Mouse (Mus musculus) midbrain, postnatal 0 days (tissue): Measurements from ENCODE around the gene Drosha. TPM values are rescaled to one million over a fixed set of nuclear protein-coding genes. Genes with fewer than 3 reads are reported as not detected.

Source experiments
- ATAC-seq: fragments of 200-750 bp; cut with Nextera tagmentation; 2 replicates; pipeline ENCODE4 v1.8.0; 2017; ENCODE audit warnings: moderate number of reproducible peaks, mild to moderate bottlenecking, moderate TSS enrichment, moderate library complexity; ENCODE audit not compliant: low FRiP score
- DNase-seq: peaks from one replicate; pipeline ENCODE4 v3.0.0-alpha.2; 2015; ENCODE audit warnings: low spot score
- H3K27ac ChIP-seq: fragments of 300-500 bp; sonication (generic); 2 replicates; pipeline ENCODE4 v1.5.1; 2014; ENCODE audit warnings: low read depth, mild to moderate bottlenecking, low read length, mixed read lengths
- H3K27me3 ChIP-seq: fragments of 300-500 bp; sonication (generic); 2 replicates; pipeline ENCODE4 v1.6.1; 2014; ENCODE audit warnings: low read length, control low read depth, mixed read lengths; ENCODE audit not compliant: insufficient read depth
- H3K36me3 ChIP-seq: fragments of 300-500 bp; sonication (generic); 2 replicates; pipeline ENCODE4 v1.6.1; 2014; ENCODE audit warnings: low read length, control low read depth, mixed read lengths; ENCODE audit not compliant: insufficient read depth
- H3K4me1 ChIP-seq: fragments of 300-500 bp; sonication (generic); 2 replicates; pipeline ENCODE4 v1.6.1; 2014; ENCODE audit warnings: mild to moderate bottlenecking, control low read depth, antibody characterized with exemption, low read length, mixed read lengths; ENCODE audit not compliant: insufficient read depth
- H3K4me2 ChIP-seq: fragments of 300-500 bp; sonication (generic); 2 replicates; pipeline ENCODE4 v1.6.1; 2014; ENCODE audit warnings: low read depth, mild to moderate bottlenecking, low read length, mixed read lengths; ENCODE audit not compliant: poor library complexity, severe bottlenecking
- H3K4me3 ChIP-seq: fragments of 300-500 bp; sonication (generic); 2 replicates; pipeline ENCODE4 v1.5.1; 2014; ENCODE audit warnings: low read depth, mild to moderate bottlenecking, low read length, moderate library complexity
- H3K9ac ChIP-seq: fragments of 300-500 bp; sonication (generic); replicated peaks from 2 replicates; pipeline ENCODE4 v1.6.1; 2014; ENCODE audit warnings: mild to moderate bottlenecking, low read length, moderate library complexity, mixed read lengths; ENCODE audit not compliant: poor library complexity, severe bottlenecking
- H3K9me3 ChIP-seq: fragments of 300-500 bp; sonication (generic); 2 replicates; pipeline ENCODE4 v1.6.1; 2016; ENCODE audit warnings: low read length, control low read depth
- CTCF ChIP-seq: IDR thresholded peaks from 2 replicates; pipeline ENCODE4 v1.5.1; 2016; ENCODE audit warnings: antibody characterized with exemption, mild to moderate bottlenecking
- WGBS: fragments of 180-500 bp; shearing (Covaris S2); extraction: QIAGEN DNeasy Blood & Tissue Kit; methylation state at CpG from one replicate; pipeline ENCODE4 v1.1.7; 2014; 5-methylcytosine and 5-hydroxymethylcytosine counted together
- polyA plus RNA-seq: library from polyadenylated mRNA; unstranded; fragments of >200 nt; fragmentation: Nextera tagmentation; extraction: Ambion mirVana; gene quantifications from 2 replicates; pipeline ENCODE4 v1.2.1, GENCODE M21; 2015
- total RNA-seq: library from RNA; depleted of rRNA; stranded (reverse); fragments of >200 nt; gene quantifications from 2 replicates; pipeline ENCODE4 v1.2.3, GENCODE M21; 2014

Gene Drosha
- total and polyA plus RNA-seq, 2 experiments from 2014 or later, result 41.5 to 44.8 TPM

- ATAC-seq, result peak; percentile 64
- no peaks in the 10 kb centered on the region for H3K9me3 ChIP-seq
- peaks cover 11% of the 10 kb centered on the region for H3K4me1 ChIP-seq
- peak overlapping the region; percentile 66 for H3K4me2 ChIP-seq
- 0 out of 2 replicates have a peak, but pooled peaks have one; percentile 21 for TF ChIP-seq CTCF
- WGBS, result under 1% methylated on average over 31 of the region's 31 CpGs
- peak; percentile 22 for DNase-seq
- peak overlapping the region; percentile 90 for H3K27ac ChIP-seq
- peaks cover 18% of the 10 kb centered on the region for H3K36me3 ChIP-seq
- H3K4me3 ChIP-seq, result peak overlapping the region; percentile 91
- H3K9ac ChIP-seq, result peak overlapping the region; percentile 91
- H3K27me3 ChIP-seq, result no peaks in the 10 kb centered on the region
Observed at GRCm38 (mm10) chr15:12824965-12825364, 350 bp downstream of the Drosha start.

- 54% methylated on average over 12 of the region's 12 CpGs for WGBS
- Histone ChIP-seq H3K36me3 (peaks cover 18% of the 10 kb centered on the region), H3K4me1 (peaks cover 11% of the 10 kb centered on the region), H3K27ac (no peak overlapping the region), H3K9ac (peak overlapping the region; percentile 91), H3K27me3 (no peaks in the 10 kb centered on the region), H3K4me2 (peak overlapping the region; percentile 66), H3K4me3 (peak overlapping the region; percentile 91), H3K9me3 (no peaks in the 10 kb centered on the region)
- ATAC-seq (no peak), DNase-seq (no peak)
- no peak for TF ChIP-seq CTCF
Observed at GRCm38 (mm10) chr15:12825408-12825807, 793 bp downstream of the Drosha start.

GRCm38 (mm10) chr15:12829878-12830277, 5.3 kb downstream of the Drosha start:
- WGBS, result 96% methylated on average over 3 of the region's 3 CpGs
- H3K4me3 ChIP-seq, result no peak overlapping the region

DNA sequence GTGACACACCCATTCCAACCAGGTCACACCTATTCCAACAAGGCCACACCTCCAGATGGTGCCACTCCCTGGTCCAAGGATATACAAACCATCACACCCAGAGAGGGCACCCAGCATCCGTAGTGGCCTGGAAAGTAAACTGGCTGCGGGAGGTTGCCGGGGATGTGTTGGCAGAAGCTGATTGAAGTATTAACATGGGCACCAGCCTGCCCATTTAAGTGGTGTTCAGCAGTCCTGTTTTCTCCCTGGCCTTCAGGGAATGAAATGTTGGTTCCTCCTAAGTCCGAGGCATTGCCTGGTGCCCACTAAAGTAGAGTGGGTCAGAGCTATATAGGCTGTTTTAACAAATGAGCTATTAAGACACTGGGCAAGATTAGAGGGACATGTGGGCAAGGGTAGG, 8.0 kb downstream of the Drosha start:
- H3K4me3 ChIP-seq, result no peak overlapping the region

More at GRCm38 (mm10) chr15:12829878-12830277, 5.3 kb downstream of the Drosha start:
- no peak for DNase-seq
- Histone ChIP-seq H3K27ac (no peak overlapping the region), H3K27me3 (no peaks in the 10 kb centered on the region), H3K4me1 (peaks cover 8% of the 10 kb centered on the region), H3K9ac (no peak overlapping the region), H3K9me3 (no peaks in the 10 kb centered on the region), H3K4me2 (no peak overlapping the region), H3K36me3 (peaks cover 36% of the 10 kb centered on the region)
- TF ChIP-seq CTCF, result no peak
- ATAC-seq, result no peak

DNA sequence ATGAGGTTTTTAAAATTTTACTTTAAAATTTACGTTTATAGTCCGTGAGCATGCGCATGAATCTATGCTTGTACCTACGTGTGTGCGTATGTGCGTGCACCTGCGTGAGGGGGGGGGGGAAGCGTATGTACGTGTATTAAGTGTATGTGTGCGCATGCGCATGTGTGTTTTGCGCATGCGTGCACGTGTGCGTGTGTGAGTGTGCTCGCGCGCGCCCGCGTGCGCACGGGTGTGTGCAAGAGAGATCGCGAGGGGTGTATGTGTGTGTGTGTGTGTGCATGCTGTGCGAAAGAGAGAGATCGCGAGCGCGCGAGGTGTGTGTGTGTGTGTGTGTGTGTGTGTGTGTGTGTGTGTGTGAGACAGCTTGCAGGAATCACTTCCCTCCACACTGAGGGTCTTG, 8.8 kb downstream of the Drosha start:
- no peak for DNase-seq
- H3K4me2 ChIP-seq, result no peak overlapping the region
- no peak for TF ChIP-seq CTCF
- no peaks in the 10 kb centered on the region for H3K9me3 ChIP-seq
- H3K9ac ChIP-seq, result no peak overlapping the region
- H3K4me3 ChIP-seq, result no peak overlapping the region
- ATAC-seq, result no peak; the same call in 1 of the 2 replicates
- H3K36me3 ChIP-seq, result peaks cover 58% of the 10 kb centered on the region
- H3K27me3 ChIP-seq, result no peaks in the 10 kb centered on the region
- 98% methylated on average over 31 of the region's 31 CpGs for WGBS
- no peaks in the 10 kb centered on the region for H3K4me1 ChIP-seq
- H3K27ac ChIP-seq, result no peak overlapping the region

More for the DNA sequence above, 8.0 kb downstream of the Drosha start:
- Histone ChIP-seq H3K4me2 (no peak overlapping the region), H3K9ac (no peak overlapping the region), H3K27me3 (no peaks in the 10 kb centered on the region), H3K36me3 (peaks cover 53% of the 10 kb centered on the region), H3K27ac (no peak overlapping the region), H3K4me1 (no peaks in the 10 kb centered on the region), H3K9me3 (no peaks in the 10 kb centered on the region)
- TF ChIP-seq CTCF, result no peak
- DNase-seq, result no peak
- ATAC-seq, result no peak
- WGBS, result 98% methylated on average over 4 of the region's 4 CpGs

- Histone ChIP-seq H3K4me1 (no peaks in the 10 kb centered on the region), H3K36me3 (peaks cover 56% of the 10 kb centered on the region), H3K4me2 (no peak overlapping the region), H3K9me3 (no peaks in the 10 kb centered on the region), H3K27ac (no peak overlapping the region), H3K27me3 (no peaks in the 10 kb centered on the region), H3K4me3 (no peak overlapping the region), H3K9ac (no peak overlapping the region)
- DNase-seq (no peak), ATAC-seq (no peak)
- WGBS, result 95% methylated on average over 24 of the region's 24 CpGs
- no peak for TF ChIP-seq CTCF
Observed at GRCm38 (mm10) chr15:12834231-12834630, 9.6 kb downstream of the Drosha start.
